Mouse (Mus musculus) frontal cortex, postnatal 14 days (tissue): ENCODE measurements at regions not wholly inside any gene's neighbourhood (a gene's known extent, or its start where the extent isn't known, plus 50 kb on each side); places are given as distances from the start of the nearest gene placed in this dataset.

ENCODE experiments used
- DNase-seq, 2 experiments: peaks; one replicate each; pipeline ENCODE4 v3.0.0; 2022; ENCODE audit warnings: low spot score in 2 of 2

GRCm38 (mm10) chr10:70819951-70820350 lies 164.2 kb upstream of the Phyhipl start:
- DNase-seq: no peak

GRCm38 (mm10) chr10:70814354-70815131 lies 158.8 kb upstream of the Phyhipl start:
- no peak for DNase-seq

- no peak for DNase-seq
Observed at GRCm38 (mm10) chr10:70809411-70809810, 153.6 kb upstream of the Phyhipl start.

- peak in 1 of 2 experiments; percentile 28 for DNase-seq
Observed at GRCm38 (mm10) chr10:70806786-70807385, 151.1 kb upstream of the Phyhipl start.

- peak; percentile 14 to 18 for DNase-seq
Observed at GRCm38 (mm10) chr10:70800736-70801306, 145.1 kb upstream of the Phyhipl start.

- peak; percentile 15 to 30 for DNase-seq
Observed at GRCm38 (mm10) chr10:70799906-70800305, 144.1 kb upstream of the Phyhipl start.

- DNase-seq: peak; percentile 60 to 81
Observed at GRCm38 (mm10) chr10:70799191-70799742, 143.5 kb upstream of the Phyhipl start.

GRCm38 (mm10) chr10:70788814-70789452 lies 133.2 kb upstream of the Phyhipl start:
- no peak for DNase-seq

GRCm38 (mm10) chr10:70781036-70781435 lies 125.3 kb upstream of the Phyhipl start:
- DNase-seq: no peak

- DNase-seq: no peak
Observed at GRCm38 (mm10) chr10:70778596-70778995, 122.8 kb upstream of the Phyhipl start.

- DNase-seq: no peak
Observed at GRCm38 (mm10) chr10:70774571-70774970, 118.8 kb upstream of the Phyhipl start.

GRCm38 (mm10) chr10:70774159-70774558 lies 118.4 kb upstream of the Phyhipl start:
- DNase-seq: no peak

- DNase-seq: no peak
Observed at GRCm38 (mm10) chr10:70767461-70767860, 111.7 kb upstream of the Phyhipl start.

- DNase-seq: no peak
Observed at GRCm38 (mm10) chr10:70766869-70767268, 111.1 kb upstream of the Phyhipl start.

GRCm38 (mm10) chr10:70766450-70766849 lies 110.7 kb upstream of the Phyhipl start:
- DNase-seq: no peak

- DNase-seq: no peak
Observed at GRCm38 (mm10) chr10:70763206-70763605, 107.4 kb upstream of the Phyhipl start.

- DNase-seq: no peak
Observed at GRCm38 (mm10) chr10:70759686-70760085, 103.9 kb upstream of the Phyhipl start.

GRCm38 (mm10) chr10:70751771-70752170 lies 96.0 kb upstream of the Phyhipl start:
- no peak for DNase-seq

- no peak for DNase-seq
Observed at GRCm38 (mm10) chr10:70750356-70751145, 94.8 kb upstream of the Phyhipl start.

GRCm38 (mm10) chr10:70746612-70747011 lies 90.8 kb upstream of the Phyhipl start:
- no peak for DNase-seq

GRCm38 (mm10) chr10:70741909-70742308 lies 86.1 kb upstream of the Phyhipl start:
- no peak for DNase-seq
